Mouse (Mus musculus) layer of hippocampus, postnatal 36 days (tissue): ENCODE measurements at regions not wholly inside any gene's neighbourhood (a gene's known extent, or its start where the extent isn't known, plus 50 kb on each side); places are given as distances from the start of the nearest gene placed in this dataset.

Experiments
- DNase-seq, 2 experiments: peaks; one replicate each; pipeline ENCODE4 v3.0.0; 2022

DNA sequence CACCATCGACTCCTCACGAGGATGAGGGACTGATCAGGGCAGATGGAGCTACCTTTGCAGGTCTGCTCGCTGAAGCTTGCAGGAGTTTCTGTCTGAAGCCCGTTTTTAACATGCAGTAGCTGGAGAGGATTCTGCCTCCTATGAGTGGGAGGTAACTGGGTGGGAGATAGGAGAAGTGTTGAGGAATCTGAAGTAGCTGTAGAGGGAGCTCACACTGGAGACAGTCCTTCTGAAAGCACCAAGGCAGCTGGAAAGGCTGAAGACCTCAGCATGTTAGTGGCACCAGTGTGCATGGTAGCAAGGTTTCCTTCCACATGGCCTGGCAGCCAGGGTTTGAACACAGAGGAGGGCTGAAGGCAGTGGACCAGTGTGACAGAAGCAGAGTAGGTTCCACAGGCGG lies 254.5 kb downstream of the Drd1 start:
- no peak for DNase-seq

DNA sequence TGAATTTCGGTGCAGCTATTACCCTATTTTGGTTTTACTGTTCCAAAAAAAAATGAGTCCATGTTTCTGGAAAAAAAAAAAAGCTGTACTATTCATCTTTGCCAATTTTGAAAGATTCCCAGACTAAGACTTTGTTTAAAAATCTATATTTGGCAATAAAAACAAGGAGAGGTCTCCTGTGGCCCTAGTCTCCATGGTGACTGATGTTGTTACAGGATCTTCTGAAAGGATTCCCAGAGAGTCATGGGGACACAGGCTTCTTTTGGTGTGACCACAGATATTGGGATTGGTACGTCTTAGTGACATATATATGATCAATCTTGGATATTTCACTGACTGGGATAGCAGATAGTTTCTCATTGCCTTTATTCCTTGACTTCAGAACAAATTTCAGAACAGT lies 266.7 kb downstream of the Drd1 start:
- DNase-seq: no peak

DNA sequence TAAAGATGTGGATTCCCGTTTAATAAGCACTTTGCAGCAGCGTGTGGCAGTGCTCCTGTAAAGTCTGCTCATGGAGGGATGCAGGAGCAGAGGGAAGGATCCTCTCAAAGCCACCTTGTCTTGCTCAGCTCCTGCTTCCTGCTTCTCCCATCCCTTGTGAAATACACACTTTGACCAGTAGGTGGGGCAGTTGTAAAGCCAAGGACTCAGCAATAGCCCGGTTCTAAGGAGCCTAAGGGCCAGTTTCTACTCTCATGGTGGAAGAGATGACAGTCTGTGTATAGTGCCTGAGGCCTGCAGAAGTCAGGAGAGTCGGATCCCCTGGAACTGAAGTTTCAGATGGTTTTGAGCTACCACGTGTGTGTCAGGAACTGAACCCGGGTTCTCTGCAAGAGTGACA lies 272.0 kb downstream of the Drd1 start:
- DNase-seq: peak; percentile 56 to 74

DNA sequence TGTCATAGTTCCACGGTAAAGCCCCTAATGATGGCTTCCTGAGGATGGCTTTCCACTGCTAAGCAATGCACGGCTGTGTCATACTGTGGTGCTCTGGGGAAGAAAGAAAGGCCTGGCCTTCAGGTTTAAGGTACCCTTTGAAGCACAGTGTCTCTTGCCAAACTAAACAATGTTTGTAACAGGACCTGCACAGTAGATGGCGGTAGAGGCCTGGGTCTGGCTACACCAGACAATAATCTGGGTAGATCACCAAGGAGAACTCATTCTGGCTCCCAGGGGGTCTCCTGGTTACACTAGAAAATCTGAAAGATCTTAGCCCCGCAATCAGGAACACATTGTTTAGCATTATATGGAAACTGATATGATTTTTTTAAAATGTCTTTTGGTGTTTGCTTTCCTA lies 276.4 kb downstream of the Drd1 start:
- DNase-seq: peak; percentile 32 to 48

DNA sequence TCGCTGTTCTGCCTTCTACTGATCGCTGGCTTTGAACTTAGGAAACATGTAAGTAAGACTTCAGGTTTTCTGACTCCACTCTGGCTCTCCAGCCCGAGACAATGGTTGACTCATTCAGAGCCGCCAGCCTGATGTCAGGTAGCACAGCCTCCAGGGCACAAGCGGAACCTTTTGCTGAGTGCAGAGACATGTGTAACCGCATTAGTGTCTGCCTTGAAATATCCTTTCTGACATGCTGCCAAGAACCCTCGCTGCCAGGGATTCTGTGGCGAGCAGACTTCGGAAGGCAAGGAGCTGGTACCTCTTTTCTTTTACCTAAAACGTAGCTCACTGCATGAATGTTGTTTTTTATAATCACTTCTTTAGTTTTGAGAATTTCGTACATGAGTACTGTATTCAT lies 279.1 kb downstream of the Drd1 start:
- DNase-seq: no peak

DNA sequence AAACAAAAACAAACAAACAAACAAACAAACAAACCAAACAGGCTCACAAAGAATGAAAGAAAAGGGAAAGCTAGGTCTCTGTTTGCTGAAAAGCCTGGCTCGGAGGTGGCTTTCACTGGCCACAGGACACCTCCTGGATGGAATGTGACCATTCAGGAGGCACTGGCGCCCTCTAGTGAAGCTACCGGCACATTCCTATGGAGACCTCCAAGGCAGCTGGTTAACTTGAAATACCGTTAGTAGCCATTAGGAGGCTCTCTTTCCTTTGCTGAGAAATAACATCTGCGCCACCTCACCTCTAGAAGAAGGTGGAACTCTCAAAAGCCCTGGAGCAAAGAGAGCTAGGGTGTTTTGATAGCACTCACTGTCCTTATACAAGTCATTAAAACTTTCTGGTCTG lies 279.8 kb downstream of the Drd1 start:
- DNase-seq: no peak

DNA sequence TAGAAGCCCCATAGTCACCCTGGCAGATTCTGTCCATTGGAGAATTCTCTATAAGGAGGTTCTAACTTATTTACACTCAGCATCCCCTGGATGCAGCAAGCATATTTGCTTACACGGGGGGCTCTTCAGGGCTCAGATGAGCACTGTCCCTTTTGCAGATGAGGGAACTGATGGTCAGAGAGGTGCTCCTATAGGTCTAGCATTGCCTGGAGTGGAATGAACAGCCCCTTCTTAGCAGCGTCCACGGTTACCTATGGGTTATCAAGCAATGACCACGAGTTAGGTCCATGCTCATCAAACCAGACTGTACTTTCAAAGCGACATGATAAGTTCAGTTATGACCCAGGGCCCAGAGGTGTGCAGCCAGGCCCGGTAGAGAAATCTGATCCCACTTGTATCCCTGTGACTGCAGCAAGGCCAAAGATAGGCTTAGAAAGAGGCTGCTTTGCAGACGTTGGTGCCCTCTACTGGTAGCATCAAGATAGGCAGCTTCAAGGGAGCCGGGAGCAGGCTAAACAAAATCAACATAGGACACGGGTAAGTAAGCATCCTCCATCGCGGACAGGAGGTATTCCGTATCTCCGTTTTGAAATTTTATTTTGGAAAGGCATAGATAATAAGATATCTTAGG lies 290.8 kb downstream of the Drd1 start:
- peak; percentile 60 to 63 for DNase-seq

DNA sequence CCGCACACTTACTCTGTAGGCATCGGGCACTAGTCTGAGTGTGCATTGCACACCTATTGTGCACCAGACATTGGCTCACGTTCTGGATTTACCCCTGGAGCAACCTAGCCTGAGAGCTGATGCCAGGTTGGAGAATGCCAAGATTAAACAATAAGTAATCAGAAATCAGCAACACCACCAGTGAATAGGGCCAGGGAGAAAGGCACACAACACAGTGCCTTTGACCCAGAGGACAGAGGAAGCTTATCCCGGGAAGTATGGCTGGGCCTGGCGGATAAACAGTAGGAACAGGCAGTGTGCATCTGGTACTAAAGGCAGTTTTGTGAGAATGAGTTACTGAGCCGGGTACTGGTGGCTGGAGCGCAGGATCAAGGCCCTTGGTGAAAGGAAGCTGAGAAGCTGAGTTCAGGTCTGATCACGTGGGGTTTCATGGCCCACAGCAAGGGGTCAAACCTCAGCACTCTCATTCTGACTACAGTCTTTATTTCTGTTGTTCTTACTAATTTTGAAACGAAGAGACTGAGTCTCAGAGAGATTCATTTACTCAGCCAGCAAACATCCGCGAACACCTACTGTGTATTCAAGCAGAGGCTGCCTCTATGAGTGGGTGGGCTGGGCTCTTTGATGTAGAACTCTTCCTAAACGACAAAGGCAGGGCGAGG lies 284.8 kb upstream of the Msx2 start:
- DNase-seq: no peak

DNA sequence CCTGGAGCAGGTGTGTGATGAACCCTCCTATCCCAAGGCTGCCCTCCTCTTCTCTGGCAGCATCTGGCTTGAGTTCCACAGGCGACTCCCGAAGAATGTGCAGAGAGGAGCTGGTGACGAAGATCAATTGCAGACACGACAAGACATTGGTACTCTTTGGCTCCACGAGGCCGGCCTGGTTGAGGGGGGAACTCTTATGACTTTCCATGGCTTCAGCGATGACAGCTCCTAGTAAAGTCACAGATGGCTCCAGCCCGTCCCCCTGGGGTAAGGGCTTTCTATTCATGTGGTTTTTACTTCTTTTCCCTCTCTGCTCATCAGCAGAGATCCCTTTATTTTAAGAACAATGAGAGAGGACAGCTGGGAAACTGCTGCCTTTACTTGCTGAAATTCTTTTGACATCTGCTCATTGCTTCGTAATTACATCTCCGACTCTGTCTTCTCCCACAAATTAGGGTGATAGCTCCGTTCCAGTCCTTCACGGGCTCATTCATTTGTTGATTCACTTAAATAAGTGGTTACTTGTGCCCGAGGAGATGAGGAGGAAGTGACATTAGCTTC lies 284.2 kb upstream of the Msx2 start:
- DNase-seq: no peak

DNA sequence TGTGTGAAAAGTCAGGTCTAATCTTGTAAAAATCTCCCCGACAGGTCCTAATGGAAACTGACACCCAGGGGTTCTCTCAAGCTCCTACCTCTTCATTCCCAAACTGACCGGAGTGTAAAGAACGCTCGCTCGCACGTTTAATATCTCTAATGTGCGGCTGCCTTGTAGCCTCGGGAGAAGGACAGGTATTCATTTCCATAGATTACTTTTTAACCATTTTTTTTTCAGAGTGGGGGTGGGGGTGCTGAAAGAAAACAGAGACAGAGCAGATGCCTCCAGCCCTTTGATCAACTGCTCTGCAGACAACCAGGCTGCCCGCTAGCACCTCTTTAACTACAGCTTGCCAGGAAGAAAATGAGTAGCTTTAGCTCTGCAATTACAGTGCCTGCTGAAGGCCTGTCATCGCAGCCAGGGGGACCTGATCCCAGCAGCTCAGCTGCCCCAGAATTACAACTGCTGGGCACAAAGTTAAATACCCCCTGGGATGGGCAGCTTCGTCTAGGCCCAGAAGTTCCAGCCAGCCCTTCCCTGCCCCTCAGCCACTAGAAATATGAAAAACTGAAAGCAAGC lies 282.3 kb upstream of the Msx2 start:
- DNase-seq: no peak

DNA sequence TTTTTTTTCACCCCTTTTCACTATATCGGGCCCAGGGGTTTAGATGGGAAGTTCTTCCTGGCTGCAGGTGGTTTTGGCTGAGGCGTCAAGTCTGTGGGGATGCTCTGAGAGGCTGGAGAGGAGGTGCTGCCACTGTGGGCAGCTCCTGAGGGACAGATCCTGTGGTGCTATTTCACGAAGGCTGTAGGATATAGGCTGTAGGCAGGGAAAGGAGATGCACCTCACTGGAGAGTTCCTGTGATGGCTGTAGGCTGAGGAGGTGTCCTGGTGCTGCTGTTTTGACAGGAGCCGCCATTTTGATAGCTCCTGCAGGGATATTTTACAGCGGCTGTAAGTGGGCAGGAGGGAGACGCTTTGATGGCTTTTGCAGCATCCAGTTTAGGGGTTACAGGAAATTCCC lies 280.2 kb upstream of the Msx2 start:
- DNase-seq: no peak

DNA sequence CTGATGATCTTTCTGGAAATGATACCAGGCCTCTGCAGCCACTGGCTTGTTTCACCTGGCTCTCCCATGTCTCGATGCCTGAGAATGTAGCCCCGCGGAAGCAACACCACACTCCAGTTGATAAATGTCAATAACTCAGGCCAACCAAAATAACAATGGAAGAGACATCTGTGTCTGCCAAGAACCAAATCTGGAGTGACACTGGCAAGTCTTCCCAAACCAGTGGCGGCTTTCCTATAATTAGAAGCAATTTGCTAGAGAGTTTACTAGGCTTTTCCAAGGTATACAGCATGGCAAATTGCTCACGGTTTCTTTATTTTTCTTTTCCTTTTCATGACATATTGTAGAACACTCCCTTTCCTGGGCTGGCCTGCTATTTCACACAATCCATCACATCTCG lies 268.1 kb upstream of the Msx2 start:
- DNase-seq: no peak

DNA sequence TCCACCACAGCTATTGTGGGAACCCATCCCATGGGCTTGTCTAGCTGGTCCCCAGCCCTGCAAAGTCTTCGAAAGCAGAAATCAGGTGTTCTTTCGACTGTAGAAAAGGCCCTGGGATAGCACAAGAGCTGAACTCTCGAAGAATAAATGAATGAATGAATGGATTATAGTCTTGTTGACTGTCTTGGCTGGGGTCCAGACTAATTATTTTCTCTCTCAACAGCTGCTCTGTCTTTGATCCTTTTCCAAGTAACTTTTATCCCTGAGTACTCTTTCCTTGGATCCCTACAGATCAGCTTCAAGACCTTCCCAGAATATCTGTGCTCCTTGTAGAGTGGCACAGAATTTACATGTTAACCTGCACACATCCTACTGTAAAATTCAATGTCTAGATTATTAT lies 266.3 kb upstream of the Msx2 start:
- DNase-seq: no peak

DNA sequence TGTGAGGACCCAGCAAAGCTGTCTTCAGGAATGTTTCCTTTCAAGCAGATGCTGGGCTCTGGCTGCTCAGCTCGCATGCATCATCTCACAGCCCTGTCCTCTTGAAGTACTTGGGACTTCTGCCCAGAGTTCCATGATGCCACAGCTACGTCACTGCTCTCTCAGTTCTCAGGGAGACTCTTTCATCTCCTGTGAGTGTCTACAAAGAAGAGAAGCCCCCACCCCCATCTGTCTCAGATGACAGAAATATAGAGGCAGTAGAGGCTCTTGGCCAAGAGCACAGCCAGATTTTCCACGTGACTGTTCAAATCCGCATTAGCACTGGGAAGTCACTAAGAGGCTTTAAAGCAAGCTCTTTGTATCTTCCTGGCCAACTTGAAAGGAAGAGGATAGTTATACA lies 262.1 kb upstream of the Msx2 start:
- no peak for DNase-seq

DNA sequence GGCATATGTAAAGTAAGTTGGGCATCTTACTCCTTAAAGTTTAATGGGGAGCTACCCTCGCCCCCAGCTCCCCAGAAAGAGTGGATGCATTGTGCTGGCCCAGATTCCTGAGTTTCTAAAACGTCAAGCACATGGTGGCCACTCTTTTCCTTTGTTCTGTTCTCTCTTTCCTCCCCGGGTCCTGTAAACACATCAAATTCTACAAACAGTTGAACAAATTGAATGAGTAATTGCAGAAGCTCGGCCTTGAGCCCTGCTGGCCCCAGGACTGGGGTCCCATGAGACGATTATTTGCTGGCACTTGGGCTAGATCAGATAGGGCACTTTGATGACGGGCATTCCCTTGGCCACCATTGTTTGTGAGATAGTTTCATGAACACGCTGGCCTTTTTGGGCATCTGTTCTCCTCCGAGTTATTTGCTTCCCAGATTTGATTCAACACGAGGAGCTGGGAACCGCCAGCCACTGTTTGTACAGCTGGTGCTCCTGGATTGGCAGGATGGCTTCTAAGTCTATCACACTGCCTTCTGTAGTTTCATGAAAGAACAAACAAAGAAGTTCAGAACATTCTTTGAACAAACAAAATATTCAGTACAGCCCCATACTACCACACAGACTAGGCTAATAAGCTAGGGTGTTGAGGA lies 257.5 kb upstream of the Msx2 start:
- no peak for DNase-seq

DNA sequence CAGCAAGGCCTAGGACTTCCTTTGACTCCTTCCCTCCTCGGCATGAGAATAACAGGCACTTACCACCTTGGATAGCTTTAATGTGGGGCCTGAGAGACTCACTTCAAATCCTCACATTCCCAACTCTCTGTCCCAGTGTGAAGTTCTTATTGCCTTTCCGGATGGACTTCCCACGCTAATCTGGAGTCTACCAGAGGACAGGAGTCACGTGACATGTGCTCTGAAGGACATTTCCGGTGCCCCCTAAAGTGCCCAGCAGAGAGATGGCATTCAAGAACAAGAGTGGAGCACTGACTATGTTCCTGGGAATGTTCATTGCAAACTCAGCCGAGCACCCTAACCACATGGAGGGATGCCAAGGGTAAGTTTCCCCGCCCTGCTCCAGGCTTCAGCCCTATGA lies 257.0 kb upstream of the Msx2 start:
- no peak for DNase-seq

DNA sequence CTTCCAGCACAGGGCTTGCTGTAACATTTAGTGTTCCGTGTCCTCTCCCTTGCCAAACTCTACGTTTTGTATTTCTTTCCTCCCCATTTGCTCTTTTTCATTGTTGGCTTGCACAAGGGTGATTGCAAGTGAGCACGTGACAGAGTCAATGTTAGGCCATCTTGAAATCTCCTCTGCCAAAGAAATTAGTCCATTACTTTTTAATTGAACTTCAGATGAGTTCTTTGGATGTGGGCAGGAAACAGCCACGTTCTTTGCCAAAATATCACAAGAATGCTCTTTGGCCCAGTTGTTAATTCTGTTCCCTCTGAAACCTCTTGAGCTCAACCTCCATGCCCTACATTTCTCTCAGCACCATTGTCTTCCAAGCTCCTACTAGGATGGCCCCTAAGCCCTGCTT lies 253.2 kb upstream of the Msx2 start:
- no peak for DNase-seq

DNA sequence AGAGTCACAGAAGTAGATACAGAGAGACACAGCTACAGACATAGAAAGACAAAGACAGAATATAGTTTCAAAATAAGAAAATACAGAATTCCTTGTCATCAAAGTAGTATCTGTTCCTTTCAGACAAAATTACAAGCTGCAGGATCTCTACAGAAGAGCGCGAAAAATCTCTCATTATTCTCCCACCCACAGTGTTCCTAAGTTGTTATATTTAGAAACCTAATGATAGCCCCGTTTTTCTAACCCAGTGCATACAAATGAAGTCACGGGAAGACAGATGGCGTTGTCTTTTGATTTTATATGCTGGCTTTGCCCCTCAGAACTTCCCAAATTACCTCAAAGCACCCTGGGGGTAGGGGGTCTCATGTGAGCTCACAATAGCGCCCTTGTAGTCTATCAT lies 250.0 kb upstream of the Msx2 start:
- DNase-seq: no peak

DNA sequence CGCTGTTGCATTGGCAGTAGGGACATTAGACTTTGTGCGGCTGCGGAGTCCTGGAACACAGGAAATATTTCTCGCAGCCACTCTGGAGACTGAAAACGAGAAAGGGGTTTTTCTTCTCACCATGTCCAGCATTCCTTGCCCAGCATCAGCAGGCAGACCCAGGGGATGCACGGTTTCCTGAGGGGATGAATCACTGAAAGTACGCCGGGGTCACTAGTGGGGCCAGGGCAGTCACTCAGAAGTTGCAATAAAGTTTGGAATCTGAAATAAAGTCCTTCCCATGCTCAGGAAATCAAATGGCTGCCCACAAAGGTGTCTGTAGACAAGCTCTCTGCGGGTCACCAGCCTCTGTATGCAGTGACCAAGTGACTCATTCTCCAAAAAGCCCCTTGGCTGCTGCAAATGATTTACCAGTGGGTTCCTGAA lies 248.2 kb upstream of the Msx2 start:
- DNase-seq: no peak

DNA sequence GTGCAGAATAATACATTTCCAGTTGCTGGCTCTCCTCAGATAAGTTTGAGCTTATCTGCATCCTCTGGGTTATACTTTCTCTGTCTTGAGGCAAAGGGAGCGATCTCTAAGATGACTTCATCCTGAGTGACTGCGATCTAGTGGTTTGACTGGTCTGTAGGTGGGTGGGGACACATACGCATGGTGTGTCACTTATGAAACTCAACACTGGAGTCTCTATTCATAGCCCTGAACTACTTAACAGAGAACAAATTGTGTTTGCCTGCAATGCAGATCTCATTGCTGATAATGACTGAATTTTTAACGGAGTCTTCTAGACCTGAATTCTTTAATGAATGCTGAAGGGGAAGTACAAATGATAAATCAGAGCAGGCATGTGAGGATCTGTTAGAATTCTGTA lies 244.7 kb upstream of the Msx2 start:
- DNase-seq: no peak

DNA sequence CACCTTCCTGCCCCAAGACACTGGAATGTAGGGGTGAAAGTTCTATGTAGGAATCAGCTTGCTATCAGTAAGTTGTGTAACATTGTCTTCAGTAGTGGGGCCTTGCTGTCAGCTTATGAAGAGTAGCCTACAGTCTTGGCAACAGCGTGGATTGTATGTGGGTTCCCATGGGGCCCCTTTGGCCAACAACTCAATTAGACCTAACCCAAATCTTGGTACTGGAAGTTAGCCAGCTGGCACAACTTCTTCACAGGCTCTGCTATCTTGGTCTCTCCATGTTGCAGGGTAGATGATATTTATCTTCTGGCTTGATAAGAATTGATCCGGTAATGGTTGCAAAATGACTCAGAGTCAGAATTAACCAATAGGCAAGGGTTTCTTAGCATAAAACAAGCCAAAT lies 244.2 kb upstream of the Msx2 start:
- DNase-seq: no peak

DNA sequence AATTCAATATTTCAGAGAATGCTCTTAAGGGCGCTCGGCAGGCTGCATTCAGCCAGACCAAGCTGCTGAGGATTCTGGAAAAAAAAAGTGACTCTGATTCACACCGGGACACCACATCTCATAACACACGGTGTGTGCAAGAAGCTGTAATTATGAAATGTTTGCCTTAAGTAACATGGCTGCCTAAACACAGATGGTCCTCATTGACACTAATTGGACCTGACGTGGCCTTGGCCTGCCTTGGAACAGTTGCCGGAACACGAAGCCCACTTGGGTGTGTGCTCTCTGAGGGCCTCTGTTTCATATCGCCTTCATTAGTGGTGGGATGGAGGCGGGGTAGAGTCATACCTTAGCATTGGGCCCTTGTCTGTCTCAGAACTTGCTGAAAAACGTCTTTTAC lies 236.2 kb upstream of the Msx2 start:
- DNase-seq: no peak

DNA sequence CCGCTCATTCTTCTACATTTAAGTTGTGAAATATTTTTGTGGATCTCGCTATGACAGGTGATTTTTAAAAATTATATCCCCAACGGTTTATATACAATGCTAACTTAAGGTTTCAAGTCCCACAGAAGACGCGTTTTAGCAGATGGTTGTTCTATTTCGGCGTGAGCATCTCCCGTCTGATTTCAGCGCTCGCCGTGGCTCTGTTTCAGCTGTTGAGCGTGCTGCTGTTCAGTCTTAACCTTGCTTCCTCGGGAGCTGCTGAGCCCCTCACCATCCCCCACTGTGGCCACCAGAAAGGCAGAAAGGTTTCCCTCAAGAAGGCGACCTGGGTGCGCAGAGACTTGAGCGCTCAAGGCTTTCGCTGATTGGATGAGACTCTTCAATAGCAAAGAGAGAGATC lies 234.7 kb upstream of the Msx2 start:
- DNase-seq: no peak

DNA sequence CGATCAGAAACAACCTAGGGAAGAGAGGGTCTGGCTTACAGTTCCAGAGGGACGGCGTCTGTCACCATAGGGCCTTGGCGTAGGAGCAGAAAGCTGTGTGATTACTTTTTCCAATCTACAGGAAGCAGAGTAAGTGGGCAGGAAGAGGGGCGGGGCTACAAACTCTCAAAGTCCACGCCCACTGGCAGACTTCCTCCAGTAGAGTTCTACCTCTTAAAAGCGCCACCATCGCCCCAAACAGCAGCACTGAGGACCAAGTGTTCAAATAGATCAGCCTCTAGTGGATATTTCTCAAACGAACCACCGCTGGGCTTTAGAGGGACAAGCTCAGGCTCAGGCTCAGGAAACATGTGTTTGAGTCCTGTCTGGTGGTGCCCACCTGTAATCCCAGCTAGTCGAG lies 231.2 kb upstream of the Msx2 start:
- no peak for DNase-seq
